Mouse (Mus musculus) heart, adult 2 months (tissue): Measurements from ENCODE around the gene Fntb.

Source experiments
- CTCF ChIP-seq: fragments of 200-600 bp; IDR thresholded peaks from 2 replicates; pipeline ENCODE4 v1.8.1; 2022; ENCODE audit warnings: antibody characterized with exemption, mild to moderate bottlenecking, moderate library complexity
- EP300 ChIP-seq: fragments of 200-500 bp; IDR thresholded peaks from 2 replicates; pipeline ENCODE4 v1.6.1; 2011; ENCODE audit warnings: low read depth, low read length, control low read depth; ENCODE audit not compliant: insufficient read depth
- POLR2A ChIP-seq: fragments of 200-500 bp; IDR thresholded peaks from 2 replicates; pipeline ENCODE4 v1.6.1; 2011; ENCODE audit warnings: mild to moderate bottlenecking, low read depth, low read length, control low read depth; ENCODE audit not compliant: insufficient read depth

- no peak for TF ChIP-seq CTCF
- no peak for TF ChIP-seq POLR2A
- TF ChIP-seq EP300 = no peak
Measured at GRCm38 (mm10) chr12:76961052-76961931, 195.9 kb downstream of the Fntb start.
